Mouse (Mus musculus): Measurements from ENCODE around the gene Atp5f1.
A peak's percentile ranks its signal among the peaks of the same experiment; 100 is the strongest.

Atp5f1 gene

GRCm38 (mm10) chr3:105898861-105899260, 61.0 kb downstream of the Atp5f1 start:
- no peak for DNase-seq

GRCm38 (mm10) chr3:105898325-105898724, 61.6 kb downstream of the Atp5f1 start:
- DNase-seq = no peak

GRCm38 (mm10) chr3:105896811-105897210, 63.1 kb downstream of the Atp5f1 start:
- DNase-seq = no peak

- DNase-seq = peak; percentile 89
Measured at GRCm38 (mm10) chr3:105894601-105895592, 65.0 kb downstream of the Atp5f1 start.

GRCm38 (mm10) chr3:105893941-105894391, 65.9 kb downstream of the Atp5f1 start:
- peak; percentile 40 for DNase-seq

Measured in kidney, postnatal 14 days (tissue).